Mouse (Mus musculus) intestine, postnatal 0 days (tissue): ENCODE data around the gene Rab37. TPM values are rescaled to one million over a fixed set of nuclear protein-coding genes. Genes with fewer than 3 reads are reported as not detected.

ENCODE experiments used
- ATAC-seq: fragments of 200-750 bp; cut with Nextera tagmentation; 2 replicates; pipeline ENCODE4 v1.8.0; 2017; ENCODE audit warnings: mild to moderate bottlenecking, moderate TSS enrichment, moderate library complexity
- H3K27ac ChIP-seq: fragments of 300-500 bp; sonication (generic); 2 replicates; pipeline ENCODE4 v1.5.1; 2014; ENCODE audit warnings: mild to moderate bottlenecking, low read depth, low read length, moderate library complexity
- H3K27me3 ChIP-seq: fragments of 300-500 bp; sonication (generic); replicated peaks from 2 replicates; pipeline ENCODE4 v1.6.1; 2014; ENCODE audit warnings: low read length, mixed read lengths; ENCODE audit not compliant: control insufficient read depth, insufficient read depth
- H3K36me3 ChIP-seq: fragments of 300-500 bp; sonication (generic); 2 replicates; pipeline ENCODE4 v1.6.1; 2014; ENCODE audit warnings: mild to moderate bottlenecking, moderate library complexity; ENCODE audit not compliant: control insufficient read depth, insufficient read depth
- H3K4me1 ChIP-seq: fragments of 300-500 bp; sonication (generic); replicated peaks from 2 replicates; pipeline ENCODE4 v1.6.1; 2014; ENCODE audit warnings: antibody characterized with exemption, low read length, mixed read lengths; ENCODE audit not compliant: control insufficient read depth, insufficient read depth
- H3K4me2 ChIP-seq: fragments of 300-500 bp; sonication (generic); replicated peaks from 2 replicates; pipeline ENCODE4 v1.6.1; 2014; ENCODE audit warnings: low read depth, mild to moderate bottlenecking, moderate library complexity
- H3K4me3 ChIP-seq: fragments of 300-500 bp; sonication (generic); 2 replicates; pipeline ENCODE4 v1.5.1; 2014; ENCODE audit warnings: low read depth, low read length
- H3K9ac ChIP-seq: fragments of 300-500 bp; sonication (generic); 2 replicates; pipeline ENCODE4 v1.6.1; 2014; ENCODE audit warnings: mild to moderate bottlenecking, low read depth, low read length
- H3K9me3 ChIP-seq: fragments of 300-500 bp; sonication (generic); 2 replicates; pipeline ENCODE4 v1.6.1; 2016; ENCODE audit warnings: mixed run types; ENCODE audit not compliant: control insufficient read depth
- CTCF ChIP-seq: sonication (generic); IDR thresholded peaks from 2 replicates; pipeline ENCODE4 v1.5.1; 2016; ENCODE audit warnings: low read depth, mild to moderate bottlenecking, control low read depth, antibody characterized with exemption, moderate library complexity
- WGBS: fragments of 180-500 bp; shearing (Covaris S2); extraction: QIAGEN DNeasy Blood & Tissue Kit; methylation state at CpG from one replicate; pipeline ENCODE4 v1.1.7; 2014; 5-methylcytosine and 5-hydroxymethylcytosine counted together
- polyA plus RNA-seq: library from polyadenylated mRNA; unstranded; fragments of >200 nt; fragmentation: Nextera tagmentation; extraction: Ambion mirVana; gene quantifications from 2 replicates; pipeline ENCODE4 v1.2.1, GENCODE M21; 2015

Rab37 gene
- polyA plus RNA-seq, 1 experiment from 2014 or later = 3.7 TPM

DNA sequence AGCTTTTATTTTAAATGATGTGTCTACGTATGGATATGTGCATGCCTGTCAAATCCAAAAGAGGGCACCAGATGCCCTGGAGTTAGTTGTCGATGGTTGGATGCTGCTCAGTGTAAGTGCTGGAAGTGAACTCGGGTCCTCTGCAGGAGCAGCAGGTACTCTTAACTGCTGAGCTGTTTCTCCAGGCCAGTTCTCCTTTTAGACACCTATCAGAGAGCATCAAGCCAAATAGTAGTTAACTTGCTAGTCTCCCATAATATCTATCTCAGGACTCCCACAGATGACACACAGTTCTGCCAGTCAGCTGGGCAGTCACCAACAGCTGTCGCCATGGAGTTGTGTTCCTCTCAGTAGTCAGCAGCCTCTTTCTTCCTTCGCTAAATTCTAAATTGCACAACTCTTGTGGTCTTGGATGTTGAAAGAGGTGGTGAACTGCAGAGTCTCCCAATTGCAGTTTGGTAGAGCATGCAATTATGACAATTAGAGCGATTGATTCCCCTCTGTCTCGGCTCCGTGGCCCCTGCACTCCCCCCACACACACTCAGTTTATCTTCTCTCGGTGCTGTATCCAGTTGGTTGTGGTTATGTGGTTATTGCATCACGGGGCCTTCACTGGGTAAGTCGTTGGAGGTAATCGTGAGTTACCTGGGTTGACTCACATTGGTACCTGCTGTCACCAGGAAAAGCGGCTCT lies 97.5 kb downstream of the Rab37 start:
- 86% methylated on average over 13 of the region's 13 CpGs for WGBS
- Histone ChIP-seq H3K27me3 (no peaks in the 10 kb centered on the region), H3K9ac (no peak overlapping the region), H3K9me3 (no peaks in the 10 kb centered on the region), H3K36me3 (peaks cover 7% of the 10 kb centered on the region; the same call in 1 of the 2 replicates), H3K27ac (no peak overlapping the region), H3K4me1 (no peaks in the 10 kb centered on the region; the same call in 1 of the 2 replicates), H3K4me3 (no peak overlapping the region), H3K4me2 (no peak overlapping the region)
- ATAC-seq = no peak
- peak; percentile 23 for TF ChIP-seq CTCF

DNA sequence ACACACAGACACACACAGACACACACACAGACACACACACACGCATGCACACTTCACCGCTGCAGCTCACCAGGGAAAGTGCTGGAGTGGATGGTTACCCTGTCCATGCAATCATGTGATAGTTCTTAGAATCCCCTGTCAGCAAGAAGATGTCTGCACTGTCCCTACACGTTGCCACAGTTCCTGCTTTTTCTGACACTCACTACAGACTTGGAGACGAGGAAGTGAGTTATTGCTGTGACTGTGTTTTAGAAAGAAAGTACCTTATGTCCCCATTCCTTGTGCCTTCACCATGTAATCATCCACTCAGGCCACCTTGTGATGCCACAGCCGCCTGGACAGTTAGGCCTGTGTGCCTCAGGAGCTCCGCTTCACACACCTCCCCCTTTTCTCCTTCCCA lies 98.1 kb downstream of the Rab37 start:
- H3K27ac ChIP-seq = no peak overlapping the region

DNA sequence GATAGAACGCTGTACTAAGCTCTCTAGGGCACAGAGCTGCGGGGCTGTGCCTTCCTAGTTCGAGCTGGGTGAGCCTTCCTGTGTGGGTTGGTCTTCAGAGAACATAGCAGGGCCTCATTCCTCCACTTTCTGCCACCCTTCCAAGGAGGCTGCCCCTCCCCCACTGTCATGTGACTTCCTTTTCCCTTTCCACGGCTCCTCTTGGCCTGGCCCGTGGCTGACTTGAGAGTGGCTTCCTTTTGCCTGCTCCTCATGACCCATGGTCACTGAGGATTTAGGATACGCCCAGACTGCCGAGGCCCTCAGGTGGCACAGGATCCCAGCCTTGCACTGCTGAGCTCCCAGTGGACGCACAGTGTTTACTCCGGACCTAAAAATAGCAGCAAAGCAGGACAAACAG lies 100.9 kb downstream of the Rab37 start:
- TF ChIP-seq CTCF = no peak
- no peak overlapping the region for H3K27ac ChIP-seq
- H3K9ac ChIP-seq = no peak overlapping the region
- no peak overlapping the region for H3K4me3 ChIP-seq
- no peaks in the 10 kb centered on the region; the same call in 1 of the 2 replicates for H3K4me1 ChIP-seq
- H3K36me3 ChIP-seq = peaks cover 7% of the 10 kb centered on the region; the same call in 1 of the 2 replicates
- H3K4me2 ChIP-seq = no peak overlapping the region
- ATAC-seq = no peak
- 46% methylated on average over 9 of the region's 9 CpGs for WGBS
- H3K27me3 ChIP-seq = no peaks in the 10 kb centered on the region
- no peaks in the 10 kb centered on the region for H3K9me3 ChIP-seq

More for the DNA sequence above, 98.1 kb downstream of the Rab37 start:
- Histone ChIP-seq H3K36me3 (peaks cover 7% of the 10 kb centered on the region; the same call in 1 of the 2 replicates), H3K4me2 (no peak overlapping the region), H3K4me3 (no peak overlapping the region), H3K27me3 (no peaks in the 10 kb centered on the region), H3K9me3 (no peaks in the 10 kb centered on the region), H3K4me1 (no peaks in the 10 kb centered on the region; the same call in 1 of the 2 replicates), H3K9ac (no peak overlapping the region)
- WGBS = 84% methylated on average over 6 of the region's 6 CpGs
- TF ChIP-seq CTCF = no peak
- ATAC-seq = no peak

- H3K4me3 ChIP-seq = no peak overlapping the region
- H3K36me3 ChIP-seq = peaks cover 8% of the 10 kb centered on the region; the same call in 1 of the 2 replicates
- no peaks in the 10 kb centered on the region for H3K9me3 ChIP-seq
- no peaks in the 10 kb centered on the region for H3K4me1 ChIP-seq
- H3K4me2 ChIP-seq = no peak overlapping the region
- 55% methylated on average over 6 of the region's 6 CpGs for WGBS
- no peak overlapping the region for H3K9ac ChIP-seq
- TF ChIP-seq CTCF = no peak
- H3K27ac ChIP-seq = no peak overlapping the region
- H3K27me3 ChIP-seq = no peaks in the 10 kb centered on the region
- no peak for ATAC-seq
Measured at GRCm38 (mm10) chr11:115194693-115195092, 103.5 kb downstream of the Rab37 start.

GRCm38 (mm10) chr11:115195933-115196332 lies 104.7 kb downstream of the Rab37 start:
- Histone ChIP-seq H3K4me3 (no peak overlapping the region), H3K4me1 (no peaks in the 10 kb centered on the region), H3K27me3 (no peaks in the 10 kb centered on the region), H3K27ac (no peak overlapping the region), H3K9me3 (no peaks in the 10 kb centered on the region), H3K36me3 (peaks cover 18% of the 10 kb centered on the region; the same call in 1 of the 2 replicates), H3K9ac (0 out of 2 replicates have a peak overlapping the region, but pooled peaks have one; percentile 7), H3K4me2 (no peak overlapping the region)
- ATAC-seq = no peak
- 48% methylated on average over 5 of the region's 5 CpGs for WGBS
- TF ChIP-seq CTCF = no peak

DNA sequence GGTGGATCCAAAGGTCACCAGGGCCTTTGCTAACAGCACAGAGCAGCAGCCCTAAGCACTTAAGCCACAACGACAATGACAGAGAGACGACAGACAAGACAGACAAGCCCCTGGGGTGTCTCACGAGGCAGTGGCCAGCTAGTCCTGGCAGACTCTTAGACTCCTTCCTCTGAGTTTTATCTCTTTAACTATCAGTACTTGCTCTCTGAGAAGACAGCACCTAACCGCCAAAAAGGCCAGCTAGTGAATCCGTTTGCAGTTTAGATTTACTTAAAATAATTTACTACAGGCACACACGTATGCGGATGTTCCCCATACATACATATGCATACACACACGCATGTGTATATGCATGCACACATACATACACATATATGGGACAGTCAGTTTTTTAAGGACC lies 106.3 kb downstream of the Rab37 start:
- TF ChIP-seq CTCF = no peak
- Histone ChIP-seq H3K4me2 (no peak overlapping the region), H3K9me3 (no peaks in the 10 kb centered on the region), H3K9ac (no peak overlapping the region), H3K36me3 (peaks cover 29% of the 10 kb centered on the region; the same call in 1 of the 2 replicates), H3K27me3 (no peaks in the 10 kb centered on the region), H3K4me3 (no peak overlapping the region), H3K27ac (no peak overlapping the region), H3K4me1 (no peaks in the 10 kb centered on the region)
- ATAC-seq = no peak
- WGBS = 73% methylated on average over 8 of the region's 8 CpGs
